Mouse (Mus musculus) stomach, embryonic 14.5 days (tissue): ENCODE results near the gene Mmp8. TPM values are rescaled to one million over a fixed set of nuclear protein-coding genes. Genes with fewer than 3 reads are reported as not detected.

Experiments used
- ATAC-seq: fragments of 200-750 bp; cut with Nextera tagmentation; 2 replicates; pipeline ENCODE4 v1.8.0; 2017; ENCODE audit warnings: low read depth, moderate TSS enrichment; ENCODE audit not compliant: insufficient number of reproducible peaks, insufficient read depth, low FRiP score
- H3K27ac ChIP-seq: fragments of 300-500 bp; sonication (generic); 2 replicates; pipeline ENCODE4 v1.5.1; 2014; ENCODE audit warnings: mild to moderate bottlenecking, low read length, moderate library complexity, mixed read lengths
- H3K27me3 ChIP-seq: fragments of 300-500 bp; sonication (generic); 2 replicates; pipeline ENCODE4 v1.6.1; 2014; ENCODE audit warnings: low read length, control low read depth, mixed read lengths; ENCODE audit not compliant: control insufficient read depth, insufficient read depth
- H3K36me3 ChIP-seq: fragments of 300-500 bp; sonication (generic); 2 replicates; pipeline ENCODE4 v1.6.1; 2014; ENCODE audit warnings: mild to moderate bottlenecking, control low read depth, low read length, moderate library complexity, mixed read lengths; ENCODE audit not compliant: control insufficient read depth, insufficient read depth
- H3K4me1 ChIP-seq: fragments of 300-500 bp; sonication (generic); 2 replicates; pipeline ENCODE4 v1.6.1; 2014; ENCODE audit warnings: low read length, control low read depth, mixed read lengths; ENCODE audit not compliant: control insufficient read depth, insufficient read depth
- H3K4me2 ChIP-seq: fragments of 300-500 bp; sonication (generic); replicated peaks from 2 replicates; pipeline ENCODE4 v1.6.1; 2014; ENCODE audit warnings: low read depth, low read length, control low read depth
- H3K4me3 ChIP-seq: fragments of 300-500 bp; sonication (generic); 2 replicates; pipeline ENCODE4 v1.5.1; 2014; ENCODE audit warnings: low read depth, low read length, control low read depth
- H3K9ac ChIP-seq: fragments of 300-500 bp; sonication (generic); replicated peaks from 2 replicates; pipeline ENCODE4 v1.6.1; 2014; ENCODE audit warnings: low read depth, mild to moderate bottlenecking, control low read depth, low read length, moderate library complexity, mixed read lengths
- H3K9me3 ChIP-seq: fragments of 300-500 bp; sonication (generic); 2 replicates; pipeline ENCODE4 v1.6.1; 2016; ENCODE audit warnings: low read depth, low read length, control low read depth; ENCODE audit not compliant: control insufficient read depth
- WGBS: fragments of 180-500 bp; shearing (Covaris S2); extraction: QIAGEN DNeasy Blood & Tissue Kit; methylation state at CpG from one replicate; pipeline ENCODE4 v1.1.7; 2014; 5-methylcytosine and 5-hydroxymethylcytosine counted together
- polyA plus RNA-seq: library from polyadenylated mRNA; unstranded; fragments of >200 nt; fragmentation: Nextera tagmentation; extraction: Ambion mirVana; gene quantifications from 2 replicates; pipeline ENCODE4 v1.2.1, GENCODE M21; 2014

Gene Mmp8
- polyA plus RNA-seq, 1 experiment from 2014 or later: 0.49 TPM

GRCm38 (mm10) chr9:7551943-7552342 is 6.3 kb upstream of the Mmp8 start:
- no peak for ATAC-seq
- Histone ChIP-seq H3K4me1 (no peaks in the 10 kb centered on the region), H3K4me3 (no peak overlapping the region)

GRCm38 (mm10) chr9:7553536-7553935 is 4.7 kb upstream of the Mmp8 start:
- no peak overlapping the region for H3K4me2 ChIP-seq
- H3K36me3 ChIP-seq: no peaks in the 10 kb centered on the region
- H3K27me3 ChIP-seq: no peaks in the 10 kb centered on the region
- no peak overlapping the region for H3K4me3 ChIP-seq
- no peak overlapping the region for H3K9ac ChIP-seq
- 76% methylated on average over 3 of the region's 3 CpGs for WGBS
- H3K27ac ChIP-seq: no peak overlapping the region
- H3K9me3 ChIP-seq: no peaks in the 10 kb centered on the region
- ATAC-seq: no peak
- H3K4me1 ChIP-seq: no peaks in the 10 kb centered on the region

More at GRCm38 (mm10) chr9:7551943-7552342, 6.3 kb upstream of the Mmp8 start:
- Histone ChIP-seq H3K27me3 (no peaks in the 10 kb centered on the region), H3K27ac (no peak overlapping the region), H3K4me2 (no peak overlapping the region), H3K36me3 (no peaks in the 10 kb centered on the region), H3K9me3 (no peaks in the 10 kb centered on the region), H3K9ac (no peak overlapping the region)

- Histone ChIP-seq H3K4me1 (no peaks in the 10 kb centered on the region; the same call in 1 of the 2 replicates), H3K36me3 (no peaks in the 10 kb centered on the region), H3K4me3 (no peak overlapping the region), H3K27me3 (no peaks in the 10 kb centered on the region), H3K9ac (no peak overlapping the region), H3K27ac (no peak overlapping the region), H3K4me2 (no peak overlapping the region), H3K9me3 (no peaks in the 10 kb centered on the region)
- ATAC-seq: no peak
- WGBS: 53% methylated on average over 3 of the region's 3 CpGs
Measured at GRCm38 (mm10) chr9:7554382-7554781, 3.9 kb upstream of the Mmp8 start.

GRCm38 (mm10) chr9:7560026-7560425 is 1.8 kb downstream of the Mmp8 start:
- 69% methylated on average over 4 of the region's 4 CpGs for WGBS
- ATAC-seq: no peak
- Histone ChIP-seq H3K4me1 (no peaks in the 10 kb centered on the region; the same call in 1 of the 2 replicates), H3K4me3 (no peak overlapping the region), H3K9ac (no peak overlapping the region), H3K36me3 (no peaks in the 10 kb centered on the region), H3K4me2 (no peak overlapping the region), H3K27ac (no peak overlapping the region), H3K27me3 (no peaks in the 10 kb centered on the region), H3K9me3 (no peaks in the 10 kb centered on the region)

GRCm38 (mm10) chr9:7567376-7567775 is 9.1 kb downstream of the Mmp8 start:
- Histone ChIP-seq H3K27ac (no peak overlapping the region), H3K9me3 (no peaks in the 10 kb centered on the region), H3K4me1 (no peaks in the 10 kb centered on the region), H3K4me3 (no peak overlapping the region), H3K27me3 (no peaks in the 10 kb centered on the region), H3K9ac (no peak overlapping the region), H3K4me2 (no peak overlapping the region), H3K36me3 (no peaks in the 10 kb centered on the region)
- WGBS: 71% methylated on average over 7 of the region's 7 CpGs
- ATAC-seq: no peak

GRCm38 (mm10) chr9:7567923-7568322 is 9.7 kb downstream of the Mmp8 start:
- Histone ChIP-seq H3K27me3 (no peaks in the 10 kb centered on the region), H3K9ac (no peak overlapping the region), H3K9me3 (no peaks in the 10 kb centered on the region), H3K4me2 (no peak overlapping the region), H3K4me3 (no peak overlapping the region), H3K4me1 (no peaks in the 10 kb centered on the region), H3K36me3 (no peaks in the 10 kb centered on the region), H3K27ac (no peak overlapping the region)
- no peak for ATAC-seq
- 34% methylated on average over 2 of the region's 2 CpGs for WGBS

- Histone ChIP-seq H3K4me1 (no peaks in the 10 kb centered on the region), H3K27me3 (no peaks in the 10 kb centered on the region), H3K27ac (no peak overlapping the region), H3K9ac (no peak overlapping the region), H3K9me3 (no peaks in the 10 kb centered on the region), H3K36me3 (no peaks in the 10 kb centered on the region), H3K4me3 (no peak overlapping the region), H3K4me2 (no peak overlapping the region)
- 60% methylated on average over 1 of the region's 1 CpGs for WGBS
- ATAC-seq: no peak
Measured at GRCm38 (mm10) chr9:7570485-7570884, 12.2 kb downstream of the Mmp8 start.

- WGBS: 63% methylated on average over 4 of the region's 4 CpGs
- no peak within 1 kb of the TSS for H3K4me2 ChIP-seq
- no peak for ATAC-seq
Measured at GRCm38 (mm10) chr9:7571162-7571561, 12.9 kb downstream of the Mmp8 start, which contains the start of gene Mmp27. Gene Mmp27 (plus strand): TSS chr9:7571396.

GRCm38 (mm10) chr9:7572188-7572587 is 13.9 kb downstream of the Mmp8 start:
- no peaks in the 10 kb centered on the region for H3K4me1 ChIP-seq
- H3K27ac ChIP-seq: no peak overlapping the region
- H3K9me3 ChIP-seq: no peaks in the 10 kb centered on the region
- no peak overlapping the region for H3K4me3 ChIP-seq
- ATAC-seq: no peak
- WGBS: 92% methylated on average over 7 of the region's 7 CpGs
- no peak overlapping the region for H3K4me2 ChIP-seq
- no peaks in the 10 kb centered on the region for H3K27me3 ChIP-seq
- no peak overlapping the region for H3K9ac ChIP-seq
- H3K36me3 ChIP-seq: no peaks in the 10 kb centered on the region

More at GRCm38 (mm10) chr9:7571162-7571561, 12.9 kb downstream of the Mmp8 start, which contains the start of gene Mmp27:
- no peak within 1 kb of the TSS for H3K27ac ChIP-seq
- no peaks in the 10 kb centered on the region for H3K36me3 ChIP-seq
- H3K9ac ChIP-seq: no peak within 1 kb of the TSS
- H3K27me3 ChIP-seq: no peaks in the 10 kb centered on the region
- no peaks in the 10 kb centered on the region for H3K4me1 ChIP-seq
- no peak within 1 kb of the TSS for H3K4me3 ChIP-seq
- no peaks in the 10 kb centered on the region for H3K9me3 ChIP-seq
